Mouse (Mus musculus) heart, embryonic 14.5 days (tissue): ENCODE data around the gene Cybc1. TPM values are rescaled to one million over a fixed set of nuclear protein-coding genes. Genes with fewer than 3 reads are reported as not detected.

Source experiments
- ATAC-seq: fragments of 200-750 bp; cut with Nextera tagmentation; 2 replicates; pipeline ENCODE4 v1.8.0; 2017; ENCODE audit warnings: low read depth, moderate TSS enrichment; ENCODE audit not compliant: insufficient number of reproducible peaks, insufficient read depth, low FRiP score
- H3K27ac ChIP-seq, 2 experiments: fragments of 200-500 bp in 1 of 2; fragments of 300-500 bp in 1 of 2; sonication (generic) in 1 of 2; replicated peaks in 1 of 2; 2 replicates each; pipeline ENCODE4 v1.5.1; 2012 to 2014; ENCODE audit warnings: low read depth in 2 of 2, low read length in 2 of 2, control low read depth in 1 of 2, mild to moderate bottlenecking in 1 of 2, mixed read lengths in 1 of 2; ENCODE audit not compliant: control insufficient read depth in 1 of 2, insufficient read depth in 1 of 2
- H3K27me3 ChIP-seq: fragments of 300-500 bp; sonication (generic); 2 replicates; pipeline ENCODE4 v1.6.1; 2014; ENCODE audit warnings: mild to moderate bottlenecking, low read length, control low read depth; ENCODE audit not compliant: control insufficient read depth, insufficient read depth
- H3K36me3 ChIP-seq: fragments of 300-500 bp; sonication (generic); 2 replicates; pipeline ENCODE4 v1.6.1; 2014; ENCODE audit warnings: mild to moderate bottlenecking, control low read depth, low read length, mixed read lengths; ENCODE audit not compliant: control insufficient read depth, insufficient read depth
- H3K4me1 ChIP-seq, 2 experiments: fragments of 200-500 bp in 1 of 2; fragments of 300-500 bp in 1 of 2; sonication (generic) in 1 of 2; 2 replicates each; pipeline ENCODE4 v1.6.1; 2012 to 2014; ENCODE audit warnings: low read length in 2 of 2, control low read depth in 1 of 2, mixed read lengths in 1 of 2; ENCODE audit not compliant: control insufficient read depth in 2 of 2, insufficient read depth in 2 of 2
- H3K4me2 ChIP-seq: fragments of 300-500 bp; sonication (generic); 2 replicates; pipeline ENCODE4 v1.6.1; 2014; ENCODE audit warnings: mild to moderate bottlenecking, low read length
- H3K4me3 ChIP-seq, 2 experiments: fragments of 200-500 bp in 1 of 2; fragments of 300-500 bp in 1 of 2; sonication (generic) in 1 of 2; 2 replicates each; pipeline ENCODE4 v1.5.1; 2012 to 2014; ENCODE audit warnings: low read length in 2 of 2, mild to moderate bottlenecking in 2 of 2, control low read depth in 1 of 2, low read depth in 1 of 2, moderate library complexity in 1 of 2; ENCODE audit not compliant: control insufficient read depth in 1 of 2, insufficient read depth in 1 of 2
- H3K9ac ChIP-seq: fragments of 300-500 bp; sonication (generic); 2 replicates; pipeline ENCODE4 v1.6.1; 2014; ENCODE audit warnings: mild to moderate bottlenecking, low read length
- H3K9me3 ChIP-seq: fragments of 300-500 bp; sonication (generic); 2 replicates; pipeline ENCODE4 v1.6.1; 2016; ENCODE audit warnings: low read length, control low read depth; ENCODE audit not compliant: control insufficient read depth
- WGBS: fragments of 180-500 bp; shearing (Covaris S2); extraction: QIAGEN DNeasy Blood & Tissue Kit; methylation state at CpG from one replicate; pipeline ENCODE4 v1.1.7; 2014; 5-methylcytosine and 5-hydroxymethylcytosine counted together
- polyA plus RNA-seq: library from polyadenylated mRNA; unstranded; fragments of >200 nt; fragmentation: Nextera tagmentation; extraction: Ambion mirVana; gene quantifications from 2 replicates; pipeline ENCODE4 v1.2.1, GENCODE M21; 2014

The Cybc1 gene
- 22.7 and 23.1 TPM in 2 replicates for polyA plus RNA-seq

GRCm38 (mm10) chr11:121229018-121229439 lies at the start of gene Cybc1:
Gene Cybc1 (minus strand): TSS chr11:121229322.
- peak within 1 kb of the TSS; percentile 81 for H3K9ac ChIP-seq
- peaks cover 34% of the 10 kb centered on the region for H3K36me3 ChIP-seq
- no peaks in the 10 kb centered on the region for H3K27me3 ChIP-seq
- H3K27ac ChIP-seq: peak within 1 kb of the TSS; percentile 79 to 88
- WGBS: under 1% methylated on average over 23 of the region's 23 CpGs
- H3K4me1 ChIP-seq: peaks cover 17 to 36% of the 10 kb centered on the region in 2 experiments
- ATAC-seq: peak; percentile 81
- H3K9me3 ChIP-seq: no peaks in the 10 kb centered on the region
- H3K4me2 ChIP-seq: peak within 1 kb of the TSS; percentile 77
- peak within 1 kb of the TSS; percentile 69 to 93 for H3K4me3 ChIP-seq

- no peak overlapping the region for H3K27ac ChIP-seq
- H3K4me3 ChIP-seq: no peak overlapping the region
- H3K9me3 ChIP-seq: no peaks in the 10 kb centered on the region
- no peak overlapping the region for H3K4me2 ChIP-seq
- peaks cover 14% of the 10 kb centered on the region; the same call in 1 of the 2 replicates for H3K36me3 ChIP-seq
- H3K4me1 ChIP-seq: peaks cover 13 to 29% of the 10 kb centered on the region in 2 experiments
- WGBS: 88% methylated on average over 3 of the region's 3 CpGs
- H3K9ac ChIP-seq: no peak overlapping the region
- H3K27me3 ChIP-seq: no peaks in the 10 kb centered on the region
- ATAC-seq: no peak
Observed at GRCm38 (mm10) chr11:121278011-121278410, 48.9 kb upstream of the Cybc1 start.

- Histone ChIP-seq H3K36me3 (peaks cover 15% of the 10 kb centered on the region; the same call in 1 of the 2 replicates), H3K27me3 (no peaks in the 10 kb centered on the region), H3K9me3 (no peaks in the 10 kb centered on the region), H3K9ac (no peak overlapping the region), H3K4me1 (peaks cover 9 to 24% of the 10 kb centered on the region in 2 experiments), H3K4me3 (no peak overlapping the region), H3K4me2 (no peak overlapping the region), H3K27ac (no peak overlapping the region)
- ATAC-seq: no peak
- 81% methylated on average over 8 of the region's 8 CpGs for WGBS
Observed at GRCm38 (mm10) chr11:121277516-121277915, 48.4 kb upstream of the Cybc1 start.

GRCm38 (mm10) chr11:121261074-121261473 lies 32.0 kb upstream of the Cybc1 start:
- peaks cover 46% of the 10 kb centered on the region for H3K36me3 ChIP-seq
- peak overlapping the region; percentile 88 for H3K4me2 ChIP-seq
- no peaks in the 10 kb centered on the region for H3K9me3 ChIP-seq
- H3K27ac ChIP-seq: no peak overlapping the region
- no peak for ATAC-seq
- H3K4me1 ChIP-seq: peaks cover 5 to 13% of the 10 kb centered on the region in 2 experiments
- peak overlapping the region; percentile 64 to 96 for H3K4me3 ChIP-seq
- WGBS: 48% methylated on average over 2 of the region's 2 CpGs
- peak overlapping the region; percentile 97 for H3K9ac ChIP-seq
- no peaks in the 10 kb centered on the region for H3K27me3 ChIP-seq

GRCm38 (mm10) chr11:121260211-121260906 lies 31.2 kb upstream of the Cybc1 start:
- H3K9me3 ChIP-seq: no peaks in the 10 kb centered on the region
- peak overlapping the region; percentile 97 for H3K9ac ChIP-seq
- peak overlapping the region; percentile 64 to 96 for H3K4me3 ChIP-seq
- under 1% methylated on average over 44 of the region's 60 CpGs for WGBS
- no peaks in the 10 kb centered on the region for H3K27me3 ChIP-seq
- peak overlapping the region; percentile 16 to 92; a peak in 2 of 4 replicates for H3K27ac ChIP-seq
- peaks cover 53% of the 10 kb centered on the region for H3K36me3 ChIP-seq
- peak; percentile 18; the same call in 1 of the 2 replicates for ATAC-seq
- peak overlapping the region; percentile 88 for H3K4me2 ChIP-seq
- peaks cover 5 to 13% of the 10 kb centered on the region in 2 experiments for H3K4me1 ChIP-seq

- peak within 1 kb of the TSS; percentile 97 for H3K9ac ChIP-seq
- H3K9me3 ChIP-seq: no peaks in the 10 kb centered on the region
- peaks cover 5 to 13% of the 10 kb centered on the region in 2 experiments for H3K4me1 ChIP-seq
- WGBS: under 1% methylated on average over 78 of the region's 91 CpGs
- H3K27ac ChIP-seq: peak within 1 kb of the TSS; percentile 81 to 92
- H3K36me3 ChIP-seq: peaks cover 55% of the 10 kb centered on the region
- peak within 1 kb of the TSS; percentile 88 for H3K4me2 ChIP-seq
- peak; percentile 97 for ATAC-seq
- H3K4me3 ChIP-seq: peak within 1 kb of the TSS; percentile 75 to 96
- no peaks in the 10 kb centered on the region for H3K27me3 ChIP-seq
Observed at GRCm38 (mm10) chr11:121259160-121260100, 30.3 kb upstream of the Cybc1 start, which contains the start of gene Foxk2. Gene Foxk2 (plus strand): TSS chr11:121259990.

GRCm38 (mm10) chr11:121250196-121250595 lies 21.1 kb upstream of the Cybc1 start:
- Histone ChIP-seq H3K27ac (no peak overlapping the region), H3K27me3 (no peaks in the 10 kb centered on the region), H3K4me2 (no peak overlapping the region), H3K4me3 (no peak overlapping the region), H3K9me3 (no peaks in the 10 kb centered on the region), H3K4me1 (no peaks in the 10 kb centered on the region), H3K36me3 (peaks cover 99% of the 10 kb centered on the region), H3K9ac (no peak overlapping the region)
- ATAC-seq: no peak
- WGBS: 75% methylated on average over 8 of the region's 8 CpGs
